Mouse (Mus musculus): ENCODE data around the gene Bmp2k. TPM values are rescaled to one million over a fixed set of nuclear protein-coding genes. Genes with fewer than 3 reads are reported as not detected.

The Bmp2k gene
- polyA plus RNA-seq, 1 experiment from 2014 or later = 11.4 TPM

GRCm38 (mm10) chr5:96995791-96996190 is 1.7 kb upstream of the Bmp2k start:
- ATAC-seq (ENCODE audit: insufficient number of reproducible peaks, insufficient read depth, low FRiP score, low TSS enrichment) = no peak
- Histone ChIP-seq H3K4me1 (peaks cover 16% of the 10 kb centered on the region; the same call in 1 of the 2 replicates), H3K36me3 (no peaks in the 10 kb centered on the region), H3K27ac (no peak overlapping the region), H3K4me3 (no peak overlapping the region), H3K9ac (no peak overlapping the region), H3K4me2 (replicated peaks) (no peak overlapping the region), H3K9me3 (no peaks in the 10 kb centered on the region), H3K27me3 (no peaks in the 10 kb centered on the region)
- 53% methylated on average over 5 of the region's 5 CpGs for WGBS

- peak overlapping the region; percentile 85 for H3K9ac ChIP-seq
- H3K4me1 ChIP-seq = peaks cover 16% of the 10 kb centered on the region; the same call in 1 of the 2 replicates
- ATAC-seq (ENCODE audit: insufficient number of reproducible peaks, insufficient read depth, low FRiP score, low TSS enrichment) = no peak
- H3K36me3 ChIP-seq = no peaks in the 10 kb centered on the region
- H3K9me3 ChIP-seq = no peaks in the 10 kb centered on the region
- peak overlapping the region; percentile 89 for H3K27ac ChIP-seq
- no peaks in the 10 kb centered on the region for H3K27me3 ChIP-seq
- H3K4me3 ChIP-seq = peak overlapping the region; percentile 83
- 16% methylated on average over 39 of the region's 39 CpGs for WGBS
- peak overlapping the region; percentile 81 for H3K4me2 ChIP-seq (replicated peaks)
Observed at GRCm38 (mm10) chr5:96996401-96997309, 834 bp upstream of the Bmp2k start.

- Histone ChIP-seq H3K4me1 (peaks cover 16% of the 10 kb centered on the region; the same call in 1 of the 2 replicates), H3K27ac (peak overlapping the region; percentile 89), H3K9me3 (no peaks in the 10 kb centered on the region), H3K36me3 (no peaks in the 10 kb centered on the region), H3K27me3 (no peaks in the 10 kb centered on the region), H3K4me3 (peak overlapping the region; percentile 83), H3K9ac (peak overlapping the region; percentile 85), H3K4me2 (replicated peaks) (peak overlapping the region; percentile 81)
- WGBS = under 1% methylated on average over 74 of the region's 75 CpGs
- ATAC-seq (ENCODE audit: insufficient number of reproducible peaks, insufficient read depth, low FRiP score, low TSS enrichment) = peak; percentile 16; the same call in 1 of the 2 replicates
Observed at GRCm38 (mm10) chr5:96997802-96998565, 495 bp downstream of the Bmp2k start.

GRCm38 (mm10) chr5:96998566-96998907 is 1.0 kb downstream of the Bmp2k start:
- no peak overlapping the region for H3K27ac ChIP-seq
- H3K4me3 ChIP-seq = peak overlapping the region; percentile 83
- peak overlapping the region; percentile 81 for H3K4me2 ChIP-seq (replicated peaks)
- 16% methylated on average over 6 of the region's 6 CpGs for WGBS
- peak overlapping the region; percentile 85 for H3K9ac ChIP-seq
- ATAC-seq (ENCODE audit: insufficient number of reproducible peaks, insufficient read depth, low FRiP score, low TSS enrichment) = no peak
- no peaks in the 10 kb centered on the region for H3K9me3 ChIP-seq
- no peaks in the 10 kb centered on the region for H3K36me3 ChIP-seq
- H3K4me1 ChIP-seq = peaks cover 16% of the 10 kb centered on the region; the same call in 1 of the 2 replicates
- H3K27me3 ChIP-seq = no peaks in the 10 kb centered on the region

- ATAC-seq (ENCODE audit: insufficient number of reproducible peaks, insufficient read depth, low FRiP score, low TSS enrichment) = no peak
- 92% methylated on average over 7 of the region's 7 CpGs for WGBS
- Histone ChIP-seq H3K4me3 (peak overlapping the region; percentile 16), H3K4me1 (peaks cover 21% of the 10 kb centered on the region; the same call in 1 of the 2 replicates), H3K27ac (no peak overlapping the region), H3K4me2 (replicated peaks) (peak overlapping the region; percentile 81), H3K9me3 (no peaks in the 10 kb centered on the region), H3K27me3 (no peaks in the 10 kb centered on the region), H3K36me3 (no peaks in the 10 kb centered on the region), H3K9ac (no peak overlapping the region)
Observed at GRCm38 (mm10) chr5:96999601-97000000, 2.1 kb downstream of the Bmp2k start.

- Histone ChIP-seq H3K4me2 (replicated peaks) (no peak overlapping the region), H3K9me3 (no peaks in the 10 kb centered on the region), H3K4me3 (no peak overlapping the region), H3K27ac (no peak overlapping the region), H3K4me1 (peaks cover 21% of the 10 kb centered on the region; the same call in 1 of the 2 replicates), H3K9ac (no peak overlapping the region), H3K27me3 (no peaks in the 10 kb centered on the region), H3K36me3 (no peaks in the 10 kb centered on the region)
- 82% methylated on average over 5 of the region's 5 CpGs for WGBS
- no peak for ATAC-seq (ENCODE audit: insufficient number of reproducible peaks, insufficient read depth, low FRiP score, low TSS enrichment)
Observed at GRCm38 (mm10) chr5:97000524-97000923, 3.0 kb downstream of the Bmp2k start.

GRCm38 (mm10) chr5:97001153-97001552 is 3.7 kb downstream of the Bmp2k start:
- H3K27ac ChIP-seq = no peak overlapping the region
- WGBS = 94% methylated on average over 10 of the region's 10 CpGs
- no peaks in the 10 kb centered on the region for H3K9me3 ChIP-seq
- ATAC-seq (ENCODE audit: insufficient number of reproducible peaks, insufficient read depth, low FRiP score, low TSS enrichment) = no peak
- no peaks in the 10 kb centered on the region for H3K27me3 ChIP-seq
- H3K36me3 ChIP-seq = no peaks in the 10 kb centered on the region
- no peak overlapping the region for H3K4me3 ChIP-seq
- peaks cover 21% of the 10 kb centered on the region; the same call in 1 of the 2 replicates for H3K4me1 ChIP-seq
- H3K9ac ChIP-seq = no peak overlapping the region
- no peak overlapping the region for H3K4me2 ChIP-seq (replicated peaks)

- WGBS = 93% methylated on average over 5 of the region's 5 CpGs
- Histone ChIP-seq H3K36me3 (no peaks in the 10 kb centered on the region), H3K4me1 (peaks cover 18% of the 10 kb centered on the region; the same call in 1 of the 2 replicates), H3K4me2 (replicated peaks) (no peak overlapping the region), H3K27ac (no peak overlapping the region), H3K4me3 (no peak overlapping the region), H3K9me3 (no peaks in the 10 kb centered on the region), H3K9ac (no peak overlapping the region), H3K27me3 (no peaks in the 10 kb centered on the region)
- no peak for ATAC-seq (ENCODE audit: insufficient number of reproducible peaks, insufficient read depth, low FRiP score, low TSS enrichment)
Observed at GRCm38 (mm10) chr5:97001571-97001970, 4.1 kb downstream of the Bmp2k start.

- H3K4me2 ChIP-seq (replicated peaks) = no peak overlapping the region
- WGBS = 85% methylated on average over 5 of the region's 5 CpGs
- H3K4me3 ChIP-seq = no peak overlapping the region
- H3K36me3 ChIP-seq = no peaks in the 10 kb centered on the region
- no peak for ATAC-seq (ENCODE audit: insufficient number of reproducible peaks, insufficient read depth, low FRiP score, low TSS enrichment)
- no peak overlapping the region for H3K9ac ChIP-seq
- no peaks in the 10 kb centered on the region for H3K27me3 ChIP-seq
- H3K9me3 ChIP-seq = no peaks in the 10 kb centered on the region
- H3K4me1 ChIP-seq = peaks cover 18% of the 10 kb centered on the region; the same call in 1 of the 2 replicates
- H3K27ac ChIP-seq = no peak overlapping the region
Observed at GRCm38 (mm10) chr5:97002336-97002735, 4.8 kb downstream of the Bmp2k start.

GRCm38 (mm10) chr5:97002937-97003336 is 5.4 kb downstream of the Bmp2k start:
- 83% methylated on average over 7 of the region's 7 CpGs for WGBS

GRCm38 (mm10) chr5:97004178-97005030 is 6.9 kb downstream of the Bmp2k start:
- H3K9me3 ChIP-seq = no peaks in the 10 kb centered on the region
- H3K4me1 ChIP-seq = peaks cover 10% of the 10 kb centered on the region; the same call in 1 of the 2 replicates
- no peak overlapping the region for H3K4me2 ChIP-seq (replicated peaks)
- no peak overlapping the region for H3K27ac ChIP-seq
- H3K9ac ChIP-seq = no peak overlapping the region
- no peaks in the 10 kb centered on the region for H3K36me3 ChIP-seq
- no peaks in the 10 kb centered on the region for H3K27me3 ChIP-seq
- 76% methylated on average over 23 of the region's 23 CpGs for WGBS
- no peak overlapping the region for H3K4me3 ChIP-seq
- ATAC-seq (ENCODE audit: insufficient number of reproducible peaks, insufficient read depth, low FRiP score, low TSS enrichment) = no peak

More at GRCm38 (mm10) chr5:97002937-97003336, 5.4 kb downstream of the Bmp2k start:
- no peak overlapping the region for H3K4me3 ChIP-seq
- no peaks in the 10 kb centered on the region for H3K27me3 ChIP-seq
- no peak overlapping the region for H3K27ac ChIP-seq
- peaks cover 18% of the 10 kb centered on the region; the same call in 1 of the 2 replicates for H3K4me1 ChIP-seq
- ATAC-seq (ENCODE audit: insufficient number of reproducible peaks, insufficient read depth, low FRiP score, low TSS enrichment) = no peak
- no peaks in the 10 kb centered on the region for H3K36me3 ChIP-seq
- H3K4me2 ChIP-seq (replicated peaks) = no peak overlapping the region
- no peak overlapping the region for H3K9ac ChIP-seq
- H3K9me3 ChIP-seq = no peaks in the 10 kb centered on the region
